Mouse (Mus musculus) midbrain, embryonic 15.5 days (tissue): ENCODE results near the gene Slc9a9. TPM values are rescaled to one million over a fixed set of nuclear protein-coding genes. Genes with fewer than 3 reads are reported as not detected.

Source experiments
- ATAC-seq: fragments of 200-750 bp; cut with Nextera tagmentation; replicated peaks from 2 replicates; pipeline ENCODE4 v1.8.0; 2017; ENCODE audit warnings: moderate TSS enrichment
- H3K27ac ChIP-seq: fragments of 300-500 bp; sonication (generic); 2 replicates; pipeline ENCODE4 v1.5.1; 2015; ENCODE audit warnings: mild to moderate bottlenecking, inconsistent platforms
- H3K27me3 ChIP-seq: fragments of 300-500 bp; sonication (generic); replicated peaks from 2 replicates; pipeline ENCODE4 v1.6.1; 2015; ENCODE audit warnings: inconsistent platforms
- H3K36me3 ChIP-seq: fragments of 300-500 bp; sonication (generic); replicated peaks from 2 replicates; pipeline ENCODE4 v1.6.1; 2015; ENCODE audit warnings: inconsistent platforms
- H3K4me1 ChIP-seq: fragments of 300-500 bp; sonication (generic); 2 replicates; pipeline ENCODE4 v1.6.1; 2015; ENCODE audit warnings: inconsistent platforms
- H3K4me2 ChIP-seq: fragments of 300-500 bp; sonication (generic); 2 replicates; pipeline ENCODE4 v1.6.1; 2015; ENCODE audit warnings: inconsistent platforms, mild to moderate bottlenecking, moderate library complexity
- H3K4me3 ChIP-seq: fragments of 300-500 bp; sonication (generic); 2 replicates; pipeline ENCODE4 v1.5.1; 2015; ENCODE audit warnings: mild to moderate bottlenecking, inconsistent platforms
- H3K9ac ChIP-seq: fragments of 300-500 bp; sonication (generic); 2 replicates; pipeline ENCODE4 v1.6.1; 2015; ENCODE audit warnings: mild to moderate bottlenecking, inconsistent platforms
- H3K9me3 ChIP-seq: fragments of 300-500 bp; sonication (generic); 2 replicates; pipeline ENCODE4 v1.6.1; 2016; ENCODE audit warnings: inconsistent platforms
- WGBS: fragments of 180-500 bp; shearing (Covaris S2); methylation state at CpG from one replicate; pipeline ENCODE4 v1.1.7; 2015; ENCODE audit warnings: mixed read lengths; 5-methylcytosine and 5-hydroxymethylcytosine counted together
- microRNA-seq: library from miRNA; unstranded; fragments of <30 nt; microRNA quantifications from one replicate; pipeline ENCODE4, GENCODE M21; 2016
- polyA plus RNA-seq: library from polyadenylated mRNA; unstranded; fragments of >200 nt; fragmentation: Nextera tagmentation; extraction: Ambion mirVana; gene quantifications from 2 replicates; pipeline ENCODE4 v1.2.1, GENCODE M21; 2015

Gene Slc9a9
- polyA plus RNA-seq, 1 experiment from 2014 or later, result 7.3 TPM

- no peak overlapping the region for H3K4me2 ChIP-seq
- WGBS, result 82% methylated on average over 10 of the region's 10 CpGs
- H3K9ac ChIP-seq, result no peak overlapping the region
- no peak overlapping the region for H3K27ac ChIP-seq
- no peaks in the 10 kb centered on the region for H3K4me1 ChIP-seq
- no peaks in the 10 kb centered on the region for H3K27me3 ChIP-seq
- H3K4me3 ChIP-seq, result no peak overlapping the region
- H3K36me3 ChIP-seq, result no peaks in the 10 kb centered on the region
- no peak for ATAC-seq
- no peaks in the 10 kb centered on the region for H3K9me3 ChIP-seq
Measured at GRCm38 (mm10) chr9:95279590-95280344, 610.1 kb downstream of the Slc9a9 start.

Small RNA genes within 50 kb of the gene (microRNA-seq; reads per million reads assigned to microRNA genes)
- gene Mir7656, result 0.92 reads per million

Other genes starting within 250 kb of the Slc9a9 start
- 13.6 and 14.1 TPM in 2 replicates for gene 1190002N15Rik, start 131.8 kb upstream of the Slc9a9 start, polyA plus RNA-seq